Mouse (Mus musculus) MEL (cell line): Measurements from ENCODE around the gene Il34. TPM values are rescaled to one million over a fixed set of nuclear protein-coding genes. Genes with fewer than 3 reads are reported as not detected.

Source experiments
- DNase-seq: peaks from one replicate; pipeline ENCODE4 v3.0.0; 2011; ENCODE audit warnings: low read depth, low spot score
- H3K27ac ChIP-seq: 2 replicates; pipeline ENCODE4 v1.5.1; 2012; ENCODE audit warnings: low read depth, mild to moderate bottlenecking, control low read depth, low read length, moderate library complexity; ENCODE audit not compliant: control insufficient read depth
- H3K27me3 ChIP-seq, 2 experiments: fragments of 150-350 bp in 1 of 2; sonication (generic) in 1 of 2; 2 replicates each; pipeline ENCODE4 v1.6.1; 2012; ENCODE audit warnings: low read length in 2 of 2, mild to moderate bottlenecking in 2 of 2, improper control_type of control experiment in 1 of 2, moderate library complexity in 1 of 2; ENCODE audit not compliant: insufficient read depth in 2 of 2, control insufficient read depth in 1 of 2
- H3K36me3 ChIP-seq, 2 experiments: 2 replicates each; pipeline ENCODE4 v1.6.1; 2012 to 2014; ENCODE audit warnings: low read length in 2 of 2, improper control_type of control experiment in 1 of 2, inconsistent platforms in 1 of 2, mild to moderate bottlenecking in 1 of 2; ENCODE audit not compliant: insufficient read depth in 2 of 2, control insufficient read depth in 1 of 2
- H3K4me1 ChIP-seq, 2 experiments: fragments of 150-350 bp in 1 of 2; sonication (generic) in 1 of 2; 2 replicates each; pipeline ENCODE4 v1.6.1; 2012; ENCODE audit warnings: low read length in 2 of 2, improper control_type of control experiment in 1 of 2, mild to moderate bottlenecking in 1 of 2; ENCODE audit not compliant: insufficient read depth in 2 of 2, control insufficient read depth in 1 of 2
- H3K4me3 ChIP-seq, 2 experiments: fragments of 150-350 bp in 1 of 2; sonication (generic) in 1 of 2; 2 replicates each; pipeline ENCODE4 v1.5.1; 2012; ENCODE audit warnings: low read depth in 2 of 2, low read length in 2 of 2, mild to moderate bottlenecking in 2 of 2, moderate library complexity in 2 of 2, control low read depth in 1 of 2, improper control_type of control experiment in 1 of 2; ENCODE audit not compliant: control insufficient read depth in 1 of 2, insufficient read depth in 1 of 2
- H3K79me2 ChIP-seq: 2 replicates; pipeline ENCODE4 v1.6.1; 2012; ENCODE audit warnings: mild to moderate bottlenecking, low read length, moderate library complexity; ENCODE audit not compliant: control insufficient read depth, poor library complexity, insufficient read depth
- H3K9ac ChIP-seq: 2 replicates; pipeline ENCODE4 v1.6.1; 2012; ENCODE audit warnings: low read depth, mild to moderate bottlenecking, control low read depth, low read length, moderate library complexity; ENCODE audit not compliant: control insufficient read depth, poor library complexity, severe bottlenecking
- H3K9me3 ChIP-seq: fragments of 150-350 bp; sonication (generic); replicated peaks from 2 replicates; pipeline ENCODE4 v1.6.1; 2012; ENCODE audit warnings: mild to moderate bottlenecking, low read length, improper control_type of control experiment, moderate library complexity; ENCODE audit not compliant: insufficient read depth
- CTCF ChIP-seq, 3 experiments: IDR thresholded peaks in 2 of 3; conservative IDR thresholded peaks in 1 of 3; 2 replicates each; pipeline ENCODE4 v1.5.1; 2011 to 2012; ENCODE audit warnings: low read length in 3 of 3, low read depth in 2 of 3, mild to moderate bottlenecking in 2 of 3, improper control_type of control experiment in 1 of 3, inconsistent platforms in 1 of 3, mixed read lengths in 1 of 3, moderate library complexity in 1 of 3; ENCODE audit not compliant: control insufficient read depth in 1 of 3, insufficient read depth in 1 of 3, poor library complexity in 1 of 3, severe bottlenecking in 1 of 3
- E2F4 ChIP-seq: IDR thresholded peaks from 2 replicates; pipeline ENCODE4 v1.6.1; 2011; ENCODE audit warnings: low read depth, low read length, improper control_type of control experiment, borderline replicate concordance
- HCFC1 ChIP-seq: IDR thresholded peaks from 2 replicates; pipeline ENCODE4 v1.6.1; 2012; ENCODE audit warnings: low read depth, mild to moderate bottlenecking, inconsistent platforms, low read length, improper control_type of control experiment, moderate library complexity
- MAZ ChIP-seq: IDR thresholded peaks from 2 replicates; pipeline ENCODE4 v1.6.1; 2012; ENCODE audit warnings: low read depth, mild to moderate bottlenecking, inconsistent platforms, low read length, improper control_type of control experiment
- MYB ChIP-seq: IDR thresholded peaks from 2 replicates; pipeline ENCODE4 v1.6.1; 2011; ENCODE audit warnings: mild to moderate bottlenecking, low read depth, low read length, improper control_type of control experiment
- RAD21 ChIP-seq: IDR thresholded peaks from 2 replicates; pipeline ENCODE4 v1.6.1; 2011; ENCODE audit warnings: mild to moderate bottlenecking, low read depth, low read length, improper control_type of control experiment
- SMC3 ChIP-seq: IDR thresholded peaks from 2 replicates; pipeline ENCODE4 v1.6.1; 2011; ENCODE audit warnings: low read depth, low read length, improper control_type of control experiment
- USF1 ChIP-seq: IDR thresholded peaks from 2 replicates; pipeline ENCODE4 v1.6.1; 2014; ENCODE audit warnings: low read depth, mild to moderate bottlenecking, inconsistent platforms, low read length, improper control_type of control experiment, moderate library complexity
- ZC3H11A ChIP-seq: IDR thresholded peaks from 2 replicates; pipeline ENCODE4 v1.6.1; 2012; ENCODE audit warnings: low read depth, mild to moderate bottlenecking, inconsistent platforms, low read length, improper control_type of control experiment
- polyA plus RNA-seq, 2 experiments: library from polyadenylated mRNA; stranded (reverse) in 1 of 2; unstranded in 1 of 2; fragments of >175 nt in 1 of 2; fragments of >200 nt in 1 of 2; gene quantifications; 2 replicates each; pipeline versions ENCODE4 v1.2.1 to v1.2.4; 2012; ENCODE audit warnings: low replicate concordance in 2 of 2, low read depth in 1 of 2; ENCODE audit not compliant: insufficient read length in 2 of 2, insufficient read depth in 1 of 2, missing spikeins in 1 of 2
- total RNA-seq: library from RNA; depleted of rRNA; stranded (reverse); fragments of 300-350 nt; gene quantifications from 2 replicates; pipeline ENCODE4 v1.2.3, GENCODE M21; 2012

Gene Il34
- total and polyA plus RNA-seq, 3 experiments = 0.12 to 0.18 TPM; not detected in 1

GRCm38 (mm10) chr8:110776335-110776734, 29.4 kb downstream of the Il34 start:
- DNase-seq = no peak
- Histone ChIP-seq H3K9ac (no peak overlapping the region), H3K4me3 (no peak overlapping the region), H3K79me2 (no peaks in the 10 kb centered on the region), H3K9me3 (no peaks in the 10 kb centered on the region), H3K4me1 (no peaks in the 10 kb centered on the region), H3K36me3 (no peaks in the 10 kb centered on the region), H3K27ac (no peak overlapping the region), H3K27me3 (peaks cover 4 to 8% of the 10 kb centered on the region in 2 experiments)
- TF ChIP-seq CTCF (IDR thresholded peaks at IDR 0.05 in 2 of 3, conservative IDR thresholded peaks at IDR 0.05 in 1 of 3; ENCODE audit: control insufficient read depth in 1 of 3, insufficient read depth in 1 of 3, low read depth in 2 of 3, low read length in 3 of 3, poor library complexity in 1 of 3, severe bottlenecking in 1 of 3) = peak; percentile 15 to 48 (median 37); a peak in 4 of 6 replicates
- TF ChIP-seq USF1 = no peak
- TF ChIP-seq, all 39 proteins: peak for 1

GRCm38 (mm10) chr8:110775721-110776120, 30.0 kb downstream of the Il34 start:
- TF ChIP-seq HCFC1 = no peak
- TF ChIP-seq ZC3H11A = no peak
- TF ChIP-seq CTCF (IDR thresholded peaks at IDR 0.05 in 2 of 3, conservative IDR thresholded peaks at IDR 0.05 in 1 of 3; ENCODE audit: control insufficient read depth in 1 of 3, insufficient read depth in 1 of 3, low read depth in 2 of 3, low read length in 3 of 3, poor library complexity in 1 of 3, severe bottlenecking in 1 of 3) = no peak
- TF ChIP-seq MYB = no peak
- TF ChIP-seq E2F4 = no peak
- no peak for TF ChIP-seq MAZ
- Histone ChIP-seq H3K9ac (no peak overlapping the region), H3K36me3 (no peaks in the 10 kb centered on the region), H3K27ac (no peak overlapping the region), H3K4me1 (no peaks in the 10 kb centered on the region), H3K27me3 (peaks cover 4 to 8% of the 10 kb centered on the region in 2 experiments), H3K79me2 (no peaks in the 10 kb centered on the region), H3K9me3 (no peaks in the 10 kb centered on the region), H3K4me3 (no peak overlapping the region)
- no peak for DNase-seq

- Histone ChIP-seq H3K27me3 (peaks cover 2 to 6% of the 10 kb centered on the region in 2 experiments; a peak in 3 of 4 replicates), H3K4me1 (no peaks in the 10 kb centered on the region), H3K36me3 (no peaks in the 10 kb centered on the region), H3K9me3 (no peaks in the 10 kb centered on the region), H3K4me3 (no peak overlapping the region), H3K9ac (no peak overlapping the region), H3K79me2 (no peaks in the 10 kb centered on the region), H3K27ac (no peak overlapping the region)
- DNase-seq = peak; percentile 41
- TF ChIP-seq E2F4 = no peak
- peak; percentile 24 for TF ChIP-seq RAD21
- peak; percentile 60 to 75 (median 65) for TF ChIP-seq CTCF (IDR thresholded peaks at IDR 0.05 in 2 of 3, conservative IDR thresholded peaks at IDR 0.05 in 1 of 3; ENCODE audit: control insufficient read depth in 1 of 3, insufficient read depth in 1 of 3, low read depth in 2 of 3, low read length in 3 of 3, poor library complexity in 1 of 3, severe bottlenecking in 1 of 3)
- peak; percentile 60 for TF ChIP-seq SMC3
These were observed 30.4 kb downstream of the Il34 start for GRCm38 (mm10) chr8:110775316-110775715.
